Mouse (Mus musculus) retina, embryonic 14.5 days (tissue): ENCODE data around the gene Ate1.
"Not testable (repeated sequence)": the region's sequence is repeated elsewhere in the genome, so short reads cannot be mapped to it uniquely, and the experiment has no call there.

Experiments
- DNase-seq: peaks from one replicate; pipeline ENCODE4 v3.0.0-alpha.2; 2015; ENCODE audit warnings: low spot score

The Ate1 gene

GRCm38 (mm10) chr7:130520812-130521422 lies 748 bp upstream of the Ate1 start:
- no peak for DNase-seq

- DNase-seq: peak; percentile 99
Observed at GRCm38 (mm10) chr7:130519096-130520048, 797 bp downstream of the Ate1 start.

- DNase-seq: no peak
Observed at GRCm38 (mm10) chr7:130518213-130519095, 1.7 kb downstream of the Ate1 start.

GRCm38 (mm10) chr7:130510243-130510642 lies 9.9 kb downstream of the Ate1 start:
- DNase-seq: no peak

GRCm38 (mm10) chr7:130503006-130503405 lies 17.2 kb downstream of the Ate1 start:
- DNase-seq: no peak

GRCm38 (mm10) chr7:130501499-130501898 lies 18.7 kb downstream of the Ate1 start:
- no peak for DNase-seq

GRCm38 (mm10) chr7:130493346-130493745 lies 26.8 kb downstream of the Ate1 start:
- no peak for DNase-seq

GRCm38 (mm10) chr7:130492026-130492425 lies 28.1 kb downstream of the Ate1 start:
- no peak for DNase-seq

- DNase-seq: not testable (repeated sequence)
Observed at GRCm38 (mm10) chr7:130479003-130479402, 41.2 kb downstream of the Ate1 start.

GRCm38 (mm10) chr7:130475970-130476369 lies 44.2 kb downstream of the Ate1 start:
- peak; percentile 83 for DNase-seq

- no peak for DNase-seq
Observed at GRCm38 (mm10) chr7:130473881-130474280, 46.3 kb downstream of the Ate1 start.

- peak; percentile 70 for DNase-seq
Observed at GRCm38 (mm10) chr7:130472683-130473082, 47.5 kb downstream of the Ate1 start.

GRCm38 (mm10) chr7:130471045-130471444 lies 49.1 kb downstream of the Ate1 start:
- no peak for DNase-seq

GRCm38 (mm10) chr7:130455587-130456246 lies 64.5 kb downstream of the Ate1 start:
- no peak for DNase-seq

GRCm38 (mm10) chr7:130454226-130454625 lies 65.9 kb downstream of the Ate1 start:
- no peak for DNase-seq

GRCm38 (mm10) chr7:130435776-130436175 lies 84.4 kb downstream of the Ate1 start:
- DNase-seq: no peak

- no peak for DNase-seq
Observed at GRCm38 (mm10) chr7:130432141-130432540, 88.0 kb downstream of the Ate1 start.

GRCm38 (mm10) chr7:130426586-130426985 lies 93.6 kb downstream of the Ate1 start:
- peak; percentile 3 for DNase-seq

- no peak for DNase-seq
Observed at GRCm38 (mm10) chr7:130425991-130426390, 94.2 kb downstream of the Ate1 start.

- DNase-seq: no peak
Observed at GRCm38 (mm10) chr7:130419961-130420360, 100.2 kb downstream of the Ate1 start.

- DNase-seq: no peak
Observed at GRCm38 (mm10) chr7:130407622-130408021, 112.5 kb downstream of the Ate1 start.

- no peak for DNase-seq
Observed at GRCm38 (mm10) chr7:130403346-130403745, 116.8 kb downstream of the Ate1 start.
